Mouse (Mus musculus): ENCODE data around the gene Hivep2. TPM values are rescaled to one million over a fixed set of nuclear protein-coding genes. Genes with fewer than 3 reads are reported as not detected.

Hivep2 gene
- polyA plus RNA-seq, 1 experiment from 2014 or later, result 21.1 TPM

- Histone ChIP-seq H3K4me2 (ENCODE audit: low read length) (peak overlapping the region; percentile 99), H3K4me3 (ENCODE audit: low read depth, low read length) (peak overlapping the region; percentile 77), H3K36me3 (ENCODE audit: control insufficient read depth, insufficient read depth, low read length) (no peaks in the 10 kb centered on the region), H3K27ac (ENCODE audit: low read depth, low read length) (peak overlapping the region; percentile 97), H3K27me3 (replicated peaks; ENCODE audit: control insufficient read depth, insufficient read depth, low read length) (no peaks in the 10 kb centered on the region; the same call in 1 of the 2 replicates), H3K9ac (ENCODE audit: low read length) (peak overlapping the region; percentile 91), H3K4me1 (ENCODE audit: control insufficient read depth, insufficient read depth, low read length) (no peaks in the 10 kb centered on the region), H3K9me3 (replicated peaks; ENCODE audit: control insufficient read depth, low read length) (no peaks in the 10 kb centered on the region)
- WGBS, result 11% methylated on average over 5 of the region's 5 CpGs
- DNase-seq (ENCODE audit: low spot score), result no peak
- ATAC-seq, result no peak
Observed at GRCm38 (mm10) chr10:13968234-13968555, 2.3 kb downstream of the Hivep2 start.

- Histone ChIP-seq H3K4me3 (ENCODE audit: low read depth, low read length) (no peak overlapping the region), H3K36me3 (ENCODE audit: control insufficient read depth, insufficient read depth, low read length) (no peaks in the 10 kb centered on the region), H3K9me3 (replicated peaks; ENCODE audit: control insufficient read depth, low read length) (no peaks in the 10 kb centered on the region), H3K4me1 (ENCODE audit: control insufficient read depth, insufficient read depth, low read length) (peaks cover 5% of the 10 kb centered on the region; the same call in 1 of the 2 replicates), H3K4me2 (ENCODE audit: low read length) (peak overlapping the region; percentile 99), H3K9ac (ENCODE audit: low read length) (no peak overlapping the region), H3K27me3 (replicated peaks; ENCODE audit: control insufficient read depth, insufficient read depth, low read length) (no peaks in the 10 kb centered on the region; the same call in 1 of the 2 replicates), H3K27ac (ENCODE audit: low read depth, low read length) (no peak overlapping the region)
- 20% methylated on average over 8 of the region's 8 CpGs for WGBS
- ATAC-seq (no peak), DNase-seq (ENCODE audit: low spot score) (peak; percentile 50)
Observed at GRCm38 (mm10) chr10:13968989-13969388, 3.1 kb downstream of the Hivep2 start.

- Histone ChIP-seq H3K4me3 (ENCODE audit: low read depth, low read length) (no peak overlapping the region), H3K4me1 (ENCODE audit: control insufficient read depth, insufficient read depth, low read length) (peaks cover 5% of the 10 kb centered on the region; the same call in 1 of the 2 replicates), H3K9me3 (replicated peaks; ENCODE audit: control insufficient read depth, low read length) (no peaks in the 10 kb centered on the region), H3K27ac (ENCODE audit: low read depth, low read length) (no peak overlapping the region), H3K36me3 (ENCODE audit: control insufficient read depth, insufficient read depth, low read length) (no peaks in the 10 kb centered on the region), H3K9ac (ENCODE audit: low read length) (no peak overlapping the region), H3K27me3 (replicated peaks; ENCODE audit: control insufficient read depth, insufficient read depth, low read length) (no peaks in the 10 kb centered on the region), H3K4me2 (ENCODE audit: low read length) (no peak overlapping the region)
- no peak for DNase-seq (ENCODE audit: low spot score)
- no peak for ATAC-seq
- WGBS, result 74% methylated on average over 3 of the region's 3 CpGs
Observed at GRCm38 (mm10) chr10:13970321-13970720, 4.4 kb downstream of the Hivep2 start.

- WGBS, result 74% methylated on average over 5 of the region's 5 CpGs
- Histone ChIP-seq H3K9ac (ENCODE audit: low read length) (no peak overlapping the region), H3K4me2 (ENCODE audit: low read length) (no peak overlapping the region), H3K27ac (ENCODE audit: low read depth, low read length) (no peak overlapping the region), H3K9me3 (replicated peaks; ENCODE audit: control insufficient read depth, low read length) (no peaks in the 10 kb centered on the region), H3K4me3 (ENCODE audit: low read depth, low read length) (no peak overlapping the region), H3K36me3 (ENCODE audit: control insufficient read depth, insufficient read depth, low read length) (no peaks in the 10 kb centered on the region), H3K4me1 (ENCODE audit: control insufficient read depth, insufficient read depth, low read length) (peaks cover 5% of the 10 kb centered on the region; the same call in 1 of the 2 replicates), H3K27me3 (replicated peaks; ENCODE audit: control insufficient read depth, insufficient read depth, low read length) (no peaks in the 10 kb centered on the region)
- DNase-seq (ENCODE audit: low spot score), result no peak
- no peak for ATAC-seq
Observed at GRCm38 (mm10) chr10:13971268-13971667, 5.4 kb downstream of the Hivep2 start.

GRCm38 (mm10) chr10:13973563-13974179, 7.8 kb downstream of the Hivep2 start:
- Histone ChIP-seq H3K9ac (ENCODE audit: low read length) (no peak overlapping the region), H3K36me3 (ENCODE audit: control insufficient read depth, insufficient read depth, low read length) (no peaks in the 10 kb centered on the region), H3K4me2 (ENCODE audit: low read length) (no peak overlapping the region), H3K4me1 (ENCODE audit: control insufficient read depth, insufficient read depth, low read length) (peaks cover 5% of the 10 kb centered on the region; the same call in 1 of the 2 replicates), H3K27ac (ENCODE audit: low read depth, low read length) (peak overlapping the region; percentile 41; the same call in 1 of the 2 replicates), H3K9me3 (replicated peaks; ENCODE audit: control insufficient read depth, low read length) (no peaks in the 10 kb centered on the region), H3K4me3 (ENCODE audit: low read depth, low read length) (no peak overlapping the region), H3K27me3 (replicated peaks; ENCODE audit: control insufficient read depth, insufficient read depth, low read length) (no peaks in the 10 kb centered on the region)
- peak; percentile 67 for ATAC-seq
- 43% methylated on average over 7 of the region's 7 CpGs for WGBS
- peak; percentile 59 for DNase-seq (ENCODE audit: low spot score)

GRCm38 (mm10) chr10:13974472-13974871, 8.6 kb downstream of the Hivep2 start:
- 77% methylated on average over 7 of the region's 7 CpGs for WGBS

GRCm38 (mm10) chr10:13975861-13976260, 10.0 kb downstream of the Hivep2 start:
- Histone ChIP-seq H3K9me3 (replicated peaks; ENCODE audit: control insufficient read depth, low read length) (no peaks in the 10 kb centered on the region), H3K27me3 (replicated peaks; ENCODE audit: control insufficient read depth, insufficient read depth, low read length) (no peaks in the 10 kb centered on the region), H3K4me1 (ENCODE audit: control insufficient read depth, insufficient read depth, low read length) (peaks cover 5% of the 10 kb centered on the region; the same call in 1 of the 2 replicates), H3K27ac (ENCODE audit: low read depth, low read length) (no peak overlapping the region), H3K9ac (ENCODE audit: low read length) (no peak overlapping the region), H3K4me3 (ENCODE audit: low read depth, low read length) (no peak overlapping the region), H3K36me3 (ENCODE audit: control insufficient read depth, insufficient read depth, low read length) (no peaks in the 10 kb centered on the region), H3K4me2 (ENCODE audit: low read length) (no peak overlapping the region)
- ATAC-seq (no peak), DNase-seq (ENCODE audit: low spot score) (no peak)
- 76% methylated on average over 4 of the region's 4 CpGs for WGBS

More at GRCm38 (mm10) chr10:13974472-13974871, 8.6 kb downstream of the Hivep2 start:
- no peak overlapping the region for H3K4me2 ChIP-seq (ENCODE audit: low read length)
- no peaks in the 10 kb centered on the region for H3K36me3 ChIP-seq (ENCODE audit: control insufficient read depth, insufficient read depth, low read length)
- no peak overlapping the region for H3K27ac ChIP-seq (ENCODE audit: low read depth, low read length)
- peaks cover 5% of the 10 kb centered on the region; the same call in 1 of the 2 replicates for H3K4me1 ChIP-seq (ENCODE audit: control insufficient read depth, insufficient read depth, low read length)
- ATAC-seq (no peak), DNase-seq (ENCODE audit: low spot score) (peak; percentile 5)
- H3K4me3 ChIP-seq (ENCODE audit: low read depth, low read length), result no peak overlapping the region
- no peak overlapping the region for H3K9ac ChIP-seq (ENCODE audit: low read length)
- H3K27me3 ChIP-seq (replicated peaks; ENCODE audit: control insufficient read depth, insufficient read depth, low read length), result no peaks in the 10 kb centered on the region
- H3K9me3 ChIP-seq (replicated peaks; ENCODE audit: control insufficient read depth, low read length), result no peaks in the 10 kb centered on the region

GRCm38 (mm10) chr10:13976267-13976666, 10.4 kb downstream of the Hivep2 start:
- Histone ChIP-seq H3K36me3 (ENCODE audit: control insufficient read depth, insufficient read depth, low read length) (no peaks in the 10 kb centered on the region), H3K4me1 (ENCODE audit: control insufficient read depth, insufficient read depth, low read length) (peaks cover 5% of the 10 kb centered on the region; the same call in 1 of the 2 replicates), H3K27me3 (replicated peaks; ENCODE audit: control insufficient read depth, insufficient read depth, low read length) (no peaks in the 10 kb centered on the region), H3K4me3 (ENCODE audit: low read depth, low read length) (no peak overlapping the region), H3K9me3 (replicated peaks; ENCODE audit: control insufficient read depth, low read length) (no peaks in the 10 kb centered on the region), H3K4me2 (ENCODE audit: low read length) (no peak overlapping the region), H3K27ac (ENCODE audit: low read depth, low read length) (no peak overlapping the region), H3K9ac (ENCODE audit: low read length) (no peak overlapping the region)
- DNase-seq (ENCODE audit: low spot score) (no peak), ATAC-seq (no peak)
- 72% methylated on average over 6 of the region's 6 CpGs for WGBS

GRCm38 (mm10) chr10:13982271-13982670, 16.4 kb downstream of the Hivep2 start:
- WGBS, result 77% methylated on average over 6 of the region's 6 CpGs
- Histone ChIP-seq H3K4me2 (ENCODE audit: low read length) (peak overlapping the region; percentile 77), H3K27ac (ENCODE audit: low read depth, low read length) (no peak overlapping the region), H3K9me3 (replicated peaks; ENCODE audit: control insufficient read depth, low read length) (no peaks in the 10 kb centered on the region), H3K4me1 (ENCODE audit: control insufficient read depth, insufficient read depth, low read length) (peaks cover 6% of the 10 kb centered on the region; the same call in 1 of the 2 replicates), H3K9ac (ENCODE audit: low read length) (no peak overlapping the region), H3K36me3 (ENCODE audit: control insufficient read depth, insufficient read depth, low read length) (no peaks in the 10 kb centered on the region), H3K4me3 (ENCODE audit: low read depth, low read length) (peak overlapping the region; percentile 52; the same call in 1 of the 2 replicates), H3K27me3 (replicated peaks; ENCODE audit: control insufficient read depth, insufficient read depth, low read length) (no peaks in the 10 kb centered on the region)
- DNase-seq (ENCODE audit: low spot score) (no peak), ATAC-seq (no peak)
